Mouse (Mus musculus): ENCODE measurements around the gene Mertk. TPM values are rescaled to one million over a fixed set of nuclear protein-coding genes. Genes with fewer than 3 reads are reported as not detected.
"Not testable (repeated sequence)": the region's sequence is repeated elsewhere in the genome, so short reads cannot be mapped to it uniquely, and the experiment has no call there.

The Mertk gene
- 2.2 and 3.1 TPM in 2 replicates for polyA plus RNA-seq (2015; fragmentation: Nextera tagmentation; extraction: Ambion mirVana)

DNA sequence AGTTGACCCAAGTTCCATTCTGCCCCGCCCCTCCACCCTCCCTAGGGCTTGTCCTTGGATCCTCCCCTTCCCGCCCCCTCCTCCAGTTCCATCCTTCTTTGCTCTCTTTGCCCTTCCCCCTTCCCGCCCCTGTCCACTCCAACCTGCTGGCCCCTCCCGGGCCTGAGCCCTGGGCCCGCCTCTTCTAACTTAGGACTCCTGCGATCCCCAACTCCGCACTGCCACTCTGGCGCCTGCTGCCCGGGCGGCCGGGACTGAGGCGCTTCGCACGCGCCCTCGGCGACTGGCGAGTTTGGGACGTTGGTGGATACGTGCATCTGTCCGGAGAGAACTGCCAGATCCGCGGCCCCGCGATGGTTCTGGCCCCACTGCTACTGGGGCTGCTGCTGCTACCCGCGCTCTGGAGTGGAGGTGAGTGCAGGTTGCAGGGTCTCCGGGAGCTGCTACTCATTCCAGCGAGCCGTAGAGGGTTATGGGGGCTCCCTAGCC lies at the start of gene Mertk:
TSS of gene Mertk (plus strand) at position 264 of the 489 bp plus-strand sequence.
- 1% methylated on average over 29 of the region's 30 CpGs for WGBS
- Histone ChIP-seq H3K4me1 (peaks cover 19% of the 10 kb centered on the region), H3K4me2 (peak within 1 kb of the TSS; percentile 96), H3K27ac (replicated peaks) (peak within 1 kb of the TSS; percentile 79), H3K4me3 (replicated peaks) (peak within 1 kb of the TSS; percentile 46), H3K9me3 (replicated peaks) (no peaks in the 10 kb centered on the region), H3K36me3 (no peaks in the 10 kb centered on the region), H3K9ac (replicated peaks) (peak within 1 kb of the TSS; percentile 53), H3K27me3 (replicated peaks) (peaks cover 26% of the 10 kb centered on the region)
- ATAC-seq (ENCODE audit: low FRiP score) = peak; percentile 86

- Histone ChIP-seq H3K4me1 (peaks cover 5% of the 10 kb centered on the region), H3K4me3 (replicated peaks) (no peak overlapping the region), H3K36me3 (peaks cover 46% of the 10 kb centered on the region), H3K9ac (replicated peaks) (no peak overlapping the region), H3K9me3 (replicated peaks) (no peaks in the 10 kb centered on the region), H3K27ac (replicated peaks) (no peak overlapping the region), H3K27me3 (replicated peaks) (no peaks in the 10 kb centered on the region), H3K4me2 (no peak overlapping the region)
- WGBS = 81% methylated on average over 4 of the region's 4 CpGs
- no peak for ATAC-seq (ENCODE audit: low FRiP score)
Observed at GRCm38 (mm10) chr2:128680661-128681060, 18.1 kb upstream of the Mertk start.

DNA sequence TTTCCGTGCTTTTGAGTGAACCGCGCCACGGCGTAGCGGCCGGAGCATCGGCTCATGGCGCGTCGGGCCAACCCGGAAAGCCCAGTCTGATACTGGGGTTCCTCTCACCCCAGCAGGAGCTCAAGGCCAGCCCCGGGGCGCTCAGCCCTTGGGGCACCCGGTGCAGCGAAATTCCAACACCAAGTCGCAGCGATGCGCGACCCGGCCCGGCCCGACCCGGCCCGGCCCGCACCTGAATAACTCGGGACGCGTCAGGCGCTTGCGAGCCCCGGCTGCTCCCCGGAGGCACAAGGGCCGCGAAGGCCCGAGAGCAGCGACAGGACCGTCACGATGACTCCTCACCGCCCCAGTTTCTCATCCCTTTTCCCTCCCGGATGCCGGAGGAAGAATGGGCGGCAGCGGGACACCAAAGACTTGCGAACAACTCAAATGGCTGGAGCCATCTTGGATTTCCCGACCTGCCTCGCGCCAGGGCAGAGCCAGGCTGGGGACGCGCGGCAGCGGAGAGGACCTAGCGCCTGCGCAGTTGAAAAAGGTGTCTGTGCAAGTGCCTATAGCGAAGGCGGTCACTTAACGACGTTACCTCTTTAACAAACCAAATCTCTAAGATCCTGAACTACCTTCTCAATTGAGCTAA lies 11.7 kb upstream of the Mertk start, which contains the start of gene Anapc1:
TSS of gene Anapc1 (minus strand) at position 471 of the 637 bp plus-strand sequence.
- Histone ChIP-seq H3K27me3 (replicated peaks) (no peaks in the 10 kb centered on the region), H3K36me3 (peaks cover 3% of the 10 kb centered on the region), H3K27ac (replicated peaks) (peak within 1 kb of the TSS; percentile 95), H3K4me3 (replicated peaks) (peak within 1 kb of the TSS; percentile 96), H3K4me1 (peaks cover 21% of the 10 kb centered on the region), H3K4me2 (peak within 1 kb of the TSS; percentile 67), H3K9ac (replicated peaks) (peak within 1 kb of the TSS; percentile 95), H3K9me3 (replicated peaks) (no peaks in the 10 kb centered on the region)
- ATAC-seq (ENCODE audit: low FRiP score) = peak; percentile 98
- WGBS = under 1% methylated on average over 58 of the region's 58 CpGs

- no peaks in the 10 kb centered on the region for H3K36me3 ChIP-seq
- peak overlapping the region; percentile 95 for H3K9ac ChIP-seq (replicated peaks)
- peaks cover 21% of the 10 kb centered on the region for H3K4me1 ChIP-seq
- H3K4me3 ChIP-seq (replicated peaks) = peak overlapping the region; percentile 96
- H3K4me2 ChIP-seq = peak overlapping the region; percentile 67
- no peaks in the 10 kb centered on the region for H3K9me3 ChIP-seq (replicated peaks)
- ATAC-seq (ENCODE audit: low FRiP score) = peak; percentile 89
- peak overlapping the region; percentile 95 for H3K27ac ChIP-seq (replicated peaks)
- H3K27me3 ChIP-seq (replicated peaks) = no peaks in the 10 kb centered on the region
- 44% methylated on average over 10 of the region's 10 CpGs for WGBS
Observed at GRCm38 (mm10) chr2:128687558-128688120, 11.1 kb upstream of the Mertk start.

- 76% methylated on average over 14 of the region's 14 CpGs for WGBS
Observed at GRCm38 (mm10) chr2:128692336-128692735, 6.4 kb upstream of the Mertk start.

GRCm38 (mm10) chr2:128692771-128693170 lies 6.0 kb upstream of the Mertk start:
- H3K36me3 ChIP-seq = no peaks in the 10 kb centered on the region
- H3K27me3 ChIP-seq (replicated peaks) = peaks cover 10% of the 10 kb centered on the region; the same call in 1 of the 2 replicates
- H3K4me3 ChIP-seq (replicated peaks) = no peak overlapping the region
- ATAC-seq (ENCODE audit: low FRiP score) = no peak
- no peak overlapping the region for H3K4me2 ChIP-seq
- H3K27ac ChIP-seq (replicated peaks) = no peak overlapping the region
- no peaks in the 10 kb centered on the region for H3K9me3 ChIP-seq (replicated peaks)
- H3K9ac ChIP-seq (replicated peaks) = no peak overlapping the region
- peaks cover 8% of the 10 kb centered on the region for H3K4me1 ChIP-seq
- 93% methylated on average over 10 of the region's 10 CpGs for WGBS

More at GRCm38 (mm10) chr2:128692336-128692735, 6.4 kb upstream of the Mertk start:
- H3K4me3 ChIP-seq (replicated peaks) = no peak overlapping the region
- peaks cover 6% of the 10 kb centered on the region for H3K4me1 ChIP-seq
- H3K9me3 ChIP-seq (replicated peaks) = no peaks in the 10 kb centered on the region
- H3K9ac ChIP-seq (replicated peaks) = no peak overlapping the region
- no peak overlapping the region for H3K4me2 ChIP-seq
- no peaks in the 10 kb centered on the region for H3K36me3 ChIP-seq
- H3K27ac ChIP-seq (replicated peaks) = no peak overlapping the region
- no peak for ATAC-seq (ENCODE audit: low FRiP score)
- H3K27me3 ChIP-seq (replicated peaks) = peaks cover 6% of the 10 kb centered on the region; the same call in 1 of the 2 replicates

DNA sequence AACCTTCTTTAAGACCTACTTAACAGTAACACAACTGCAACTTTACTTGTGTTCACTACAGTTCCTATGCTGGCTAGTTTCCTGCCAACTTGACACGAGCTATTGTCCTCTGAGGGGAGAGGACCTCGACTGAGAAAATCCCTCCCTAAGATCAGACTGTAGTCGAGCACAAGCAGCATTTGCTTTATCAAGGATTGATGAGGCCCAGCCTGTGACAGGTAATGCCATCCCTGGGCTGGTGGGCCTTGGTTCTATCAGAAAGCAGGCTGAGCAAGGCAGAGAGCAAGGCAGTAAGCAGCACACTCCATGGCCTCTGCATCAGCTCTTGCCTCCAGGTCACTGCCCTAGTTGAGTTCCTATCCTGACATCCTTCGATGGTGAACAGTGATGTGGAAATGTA lies 5.5 kb upstream of the Mertk start:
- no peak overlapping the region for H3K4me3 ChIP-seq (replicated peaks)
- H3K27me3 ChIP-seq (replicated peaks) = peaks cover 11% of the 10 kb centered on the region; the same call in 1 of the 2 replicates
- no peak overlapping the region for H3K4me2 ChIP-seq
- H3K4me1 ChIP-seq = peaks cover 8% of the 10 kb centered on the region
- H3K9ac ChIP-seq (replicated peaks) = no peak overlapping the region
- no peak for ATAC-seq (ENCODE audit: low FRiP score)
- no peak overlapping the region for H3K27ac ChIP-seq (replicated peaks)
- 73% methylated on average over 4 of the region's 4 CpGs for WGBS
- H3K36me3 ChIP-seq = no peaks in the 10 kb centered on the region
- no peaks in the 10 kb centered on the region for H3K9me3 ChIP-seq (replicated peaks)

DNA sequence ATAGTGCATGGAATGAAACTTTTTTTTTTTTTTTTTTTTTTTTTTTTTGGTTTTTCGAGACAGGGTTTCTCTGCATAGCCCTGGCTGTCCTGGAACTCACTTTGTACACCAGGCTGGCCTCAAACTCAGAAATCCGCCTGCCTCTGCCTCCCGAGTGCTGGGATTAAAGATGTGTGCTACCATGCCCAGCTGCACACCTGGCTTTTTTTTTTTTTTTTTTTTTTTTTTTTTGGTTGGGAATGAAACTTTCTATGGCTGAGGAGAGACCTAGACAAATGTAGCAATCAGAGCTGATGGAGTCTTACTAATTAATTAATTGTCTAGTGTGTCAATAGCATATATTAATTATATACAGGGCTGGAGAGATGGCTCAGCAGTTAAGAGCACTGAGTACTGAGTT lies 4.9 kb upstream of the Mertk start:
- H3K27me3 ChIP-seq (replicated peaks) = peaks cover 13% of the 10 kb centered on the region
- not testable (repeated sequence) for H3K4me2 ChIP-seq; H3K36me3 ChIP-seq; H3K9ac ChIP-seq (replicated peaks); H3K4me3 ChIP-seq (replicated peaks); ATAC-seq (ENCODE audit: low FRiP score); H3K27ac ChIP-seq (replicated peaks); H3K9me3 ChIP-seq (replicated peaks)
- 100% methylated on average over 3 of the region's 3 CpGs for WGBS
- H3K4me1 ChIP-seq = peaks cover 13% of the 10 kb centered on the region

GRCm38 (mm10) chr2:128694548-128694947 lies 4.2 kb upstream of the Mertk start:
- H3K4me2 ChIP-seq = no peak overlapping the region
- ATAC-seq (ENCODE audit: low FRiP score) = no peak
- H3K27ac ChIP-seq (replicated peaks) = no peak overlapping the region
- no peak overlapping the region for H3K9ac ChIP-seq (replicated peaks)
- H3K4me3 ChIP-seq (replicated peaks) = no peak overlapping the region
- no peaks in the 10 kb centered on the region for H3K9me3 ChIP-seq (replicated peaks)
- H3K36me3 ChIP-seq = no peaks in the 10 kb centered on the region
- peaks cover 19% of the 10 kb centered on the region for H3K4me1 ChIP-seq
- H3K27me3 ChIP-seq (replicated peaks) = peaks cover 19% of the 10 kb centered on the region

GRCm38 (mm10) chr2:128696426-128696825 lies 2.3 kb upstream of the Mertk start:
- H3K4me2 ChIP-seq = no peak overlapping the region
- no peaks in the 10 kb centered on the region for H3K36me3 ChIP-seq
- peaks cover 26% of the 10 kb centered on the region for H3K27me3 ChIP-seq (replicated peaks)
- H3K9ac ChIP-seq (replicated peaks) = no peak overlapping the region
- H3K4me1 ChIP-seq = peaks cover 19% of the 10 kb centered on the region
- no peak overlapping the region for H3K4me3 ChIP-seq (replicated peaks)
- ATAC-seq (ENCODE audit: low FRiP score) = no peak
- H3K9me3 ChIP-seq (replicated peaks) = no peaks in the 10 kb centered on the region
- no peak overlapping the region for H3K27ac ChIP-seq (replicated peaks)
- WGBS = 92% methylated on average over 3 of the region's 3 CpGs

GRCm38 (mm10) chr2:128697047-128697446 lies 1.7 kb upstream of the Mertk start:
- no peak overlapping the region for H3K9ac ChIP-seq (replicated peaks)
- no peaks in the 10 kb centered on the region for H3K36me3 ChIP-seq
- no peak for ATAC-seq (ENCODE audit: low FRiP score)
- no peak overlapping the region for H3K4me3 ChIP-seq (replicated peaks)
- no peaks in the 10 kb centered on the region for H3K9me3 ChIP-seq (replicated peaks)
- H3K27me3 ChIP-seq (replicated peaks) = peaks cover 26% of the 10 kb centered on the region
- no peak overlapping the region for H3K27ac ChIP-seq (replicated peaks)
- H3K4me1 ChIP-seq = peaks cover 19% of the 10 kb centered on the region
- H3K4me2 ChIP-seq = no peak overlapping the region; the same call in 1 of the 2 replicates
- WGBS = 94% methylated on average over 1 of the region's 1 CpGs

DNA sequence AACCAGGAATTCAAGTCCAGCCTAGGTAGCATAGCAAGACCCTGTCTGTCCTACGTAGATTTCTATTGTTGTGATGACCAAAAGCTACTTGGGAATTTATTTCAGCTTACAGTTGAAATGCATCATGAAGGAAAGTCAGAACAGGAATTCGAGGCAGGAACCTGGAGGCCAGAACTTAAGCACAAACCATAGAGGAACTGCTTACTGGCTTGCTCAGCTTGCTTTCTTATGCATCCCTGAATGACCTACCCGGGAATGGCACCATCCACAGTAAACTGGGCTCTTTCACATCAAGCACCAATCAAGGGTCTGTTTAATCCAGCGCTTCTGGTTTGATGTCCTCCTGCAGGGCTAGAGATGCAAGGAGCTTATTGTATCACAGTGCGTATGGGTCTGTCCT lies 1.2 kb upstream of the Mertk start:
- WGBS = 55% methylated on average over 5 of the region's 5 CpGs
- Histone ChIP-seq H3K4me3 (replicated peaks) (peak overlapping the region; percentile 46; the same call in 1 of the 2 replicates), H3K27ac (replicated peaks) (no peak overlapping the region), H3K4me2 (peak overlapping the region; percentile 96), H3K9ac (replicated peaks) (peak overlapping the region; percentile 14; the same call in 1 of the 2 replicates), H3K36me3 (no peaks in the 10 kb centered on the region), H3K27me3 (replicated peaks) (peaks cover 26% of the 10 kb centered on the region), H3K4me1 (peaks cover 19% of the 10 kb centered on the region), H3K9me3 (replicated peaks) (no peaks in the 10 kb centered on the region)
- no peak for ATAC-seq (ENCODE audit: low FRiP score)

Measured in neural tube, embryonic 15.5 days (tissue).